Mouse (Mus musculus): ENCODE results near the gene Aurkb. TPM values are rescaled to one million over a fixed set of nuclear protein-coding genes. Genes with fewer than 3 reads are reported as not detected.

Gene Aurkb
- total RNA-seq, 1 experiment = 71.7 TPM

GRCm38 (mm10) chr11:69012071-69012601 is 33.3 kb upstream of the Aurkb start:
- in situ Hi-C loops (cut with MboI; ENCODE audit: low sequenced_read_pairs in 2 of 2, unreplicated experiment in 2 of 2) = no loop called here
- H3K27ac ChIP-seq (ENCODE audit: insufficient read depth, low read depth, low read length, poor library complexity, severe bottlenecking) = peak overlapping the region; percentile 22; the same call in 1 of the 2 replicates
- H3K36me3 ChIP-seq (ENCODE audit: control insufficient read depth, insufficient read depth, low read length, poor library complexity, severe bottlenecking) = peaks cover 2% of the 10 kb centered on the region; the same call in 1 of the 2 replicates
- H3K9ac ChIP-seq (ENCODE audit: insufficient read depth, low read depth, low read length, poor library complexity, severe bottlenecking) = peak overlapping the region; percentile 69; the same call in 1 of the 2 replicates
- H3K4me3 ChIP-seq (ENCODE audit: insufficient read depth in 1 of 2, low read depth in 1 of 2, low read length in 2 of 2, poor library complexity in 1 of 2, severe bottlenecking in 1 of 2) = peak overlapping the region; percentile 73 to 87
- peak; percentile 82 for TF ChIP-seq CHD2 (IDR thresholded peaks at IDR 0.05; ENCODE audit: low read depth, low read length)
- no peak for TF ChIP-seq ZNF384 (IDR thresholded peaks at IDR 0.05; ENCODE audit: low read depth, low read length)
- TF ChIP-seq HCFC1 (IDR thresholded peaks at IDR 0.05; ENCODE audit: borderline replicate concordance, insufficient read depth, low read length) = no peak
- H3K9me3 ChIP-seq (ENCODE audit: control insufficient read depth, insufficient read depth, low read depth, low read length) = no peaks in the 10 kb centered on the region
- no peak for DNase-seq (ENCODE audit: low read depth, low spot score)
- peaks cover 2 to 9% of the 10 kb centered on the region in 2 experiments; a peak in 3 of 4 replicates for H3K4me1 ChIP-seq (ENCODE audit: control insufficient read depth in 2 of 2, insufficient read depth in 2 of 2, low read length in 2 of 2, poor library complexity in 1 of 2)

- peaks cover under 1% of the 10 kb centered on the region; the same call in 1 of the 2 replicates for H3K36me3 ChIP-seq (ENCODE audit: control insufficient read depth, insufficient read depth, low read length, poor library complexity, severe bottlenecking)
- H3K4me1 ChIP-seq (ENCODE audit: control insufficient read depth in 2 of 2, insufficient read depth in 2 of 2, low read length in 2 of 2, poor library complexity in 1 of 2) = peaks cover 0 to 7% of the 10 kb centered on the region in 2 experiments; a peak in 2 of 4 replicates
- H3K9me3 ChIP-seq (ENCODE audit: control insufficient read depth, insufficient read depth, low read depth, low read length) = no peaks in the 10 kb centered on the region
- H3K27ac ChIP-seq (ENCODE audit: insufficient read depth, low read depth, low read length, poor library complexity, severe bottlenecking) = peak within 1 kb of the TSS; percentile 83
- TF ChIP-seq CHD2 (IDR thresholded peaks at IDR 0.05; ENCODE audit: low read depth, low read length) = no peak
- peak; percentile 65; the same call in 1 of the 2 replicates for TF ChIP-seq HCFC1 (IDR thresholded peaks at IDR 0.05; ENCODE audit: borderline replicate concordance, insufficient read depth, low read length)
- no peak for TF ChIP-seq ZNF384 (IDR thresholded peaks at IDR 0.05; ENCODE audit: low read depth, low read length)
- DNase-seq (ENCODE audit: low read depth, low spot score) = peak; percentile 93
- H3K4me3 ChIP-seq (ENCODE audit: insufficient read depth in 1 of 2, low read depth in 1 of 2, low read length in 2 of 2, poor library complexity in 1 of 2, severe bottlenecking in 1 of 2) = peak within 1 kb of the TSS; percentile 77 to 94
- in situ Hi-C loops (cut with MboI; ENCODE audit: low sequenced_read_pairs in 2 of 2, unreplicated experiment in 2 of 2) = no loop called here
- peak within 1 kb of the TSS; percentile 91 for H3K9ac ChIP-seq (ENCODE audit: insufficient read depth, low read depth, low read length, poor library complexity, severe bottlenecking)
Observed at GRCm38 (mm10) chr11:69015644-69016441, 29.6 kb upstream of the Aurkb start, which contains the start of gene Ctc1. Gene Ctc1, plus strand, starts transcription at chr11:69015911.

GRCm38 (mm10) chr11:69016755-69017154 is 28.7 kb upstream of the Aurkb start:
- peak overlapping the region; percentile 91 for H3K9ac ChIP-seq (ENCODE audit: insufficient read depth, low read depth, low read length, poor library complexity, severe bottlenecking)
- H3K9me3 ChIP-seq (ENCODE audit: control insufficient read depth, insufficient read depth, low read depth, low read length) = no peaks in the 10 kb centered on the region
- in situ Hi-C loops (cut with MboI; ENCODE audit: low sequenced_read_pairs in 2 of 2, unreplicated experiment in 2 of 2) = no loop called here
- peaks cover 6% of the 10 kb centered on the region for H3K36me3 ChIP-seq (ENCODE audit: control insufficient read depth, insufficient read depth, low read length, poor library complexity, severe bottlenecking)
- H3K4me1 ChIP-seq (ENCODE audit: control insufficient read depth in 2 of 2, insufficient read depth in 2 of 2, low read length in 2 of 2, poor library complexity in 1 of 2) = peaks cover 0 to 7% of the 10 kb centered on the region in 2 experiments; a peak in 2 of 4 replicates
- H3K27ac ChIP-seq (ENCODE audit: insufficient read depth, low read depth, low read length, poor library complexity, severe bottlenecking) = peak overlapping the region; percentile 83; the same call in 1 of the 2 replicates
- peak overlapping the region; percentile 77 to 94 for H3K4me3 ChIP-seq (ENCODE audit: insufficient read depth in 1 of 2, low read depth in 1 of 2, low read length in 2 of 2, poor library complexity in 1 of 2, severe bottlenecking in 1 of 2)
- no peak for TF ChIP-seq CHD2 (IDR thresholded peaks at IDR 0.05; ENCODE audit: low read depth, low read length)
- no peak for TF ChIP-seq HCFC1 (IDR thresholded peaks at IDR 0.05; ENCODE audit: borderline replicate concordance, insufficient read depth, low read length)
- no peak for TF ChIP-seq MAFK (IDR thresholded peaks at IDR 0.05; ENCODE audit: insufficient read depth, low read depth, low read length)
- TF ChIP-seq ZNF384 (IDR thresholded peaks at IDR 0.05; ENCODE audit: low read depth, low read length) = no peak
- TF ChIP-seq ZC3H11A (IDR thresholded peaks at IDR 0.05; ENCODE audit: borderline replicate concordance, low read depth, low read length) = no peak
- DNase-seq (ENCODE audit: low read depth, low spot score) = no peak

GRCm38 (mm10) chr11:69020691-69021090 is 24.8 kb upstream of the Aurkb start:
- no peak overlapping the region for H3K9ac ChIP-seq (ENCODE audit: insufficient read depth, low read depth, low read length, poor library complexity, severe bottlenecking)
- peaks cover 34% of the 10 kb centered on the region for H3K36me3 ChIP-seq (ENCODE audit: control insufficient read depth, insufficient read depth, low read length, poor library complexity, severe bottlenecking)
- no peak overlapping the region for H3K4me3 ChIP-seq (ENCODE audit: insufficient read depth in 1 of 2, low read depth in 1 of 2, low read length in 2 of 2, poor library complexity in 1 of 2, severe bottlenecking in 1 of 2)
- H3K27ac ChIP-seq (ENCODE audit: insufficient read depth, low read depth, low read length, poor library complexity, severe bottlenecking) = no peak overlapping the region
- no peak for TF ChIP-seq ZNF384 (IDR thresholded peaks at IDR 0.05; ENCODE audit: low read depth, low read length)
- no peak for TF ChIP-seq HCFC1 (IDR thresholded peaks at IDR 0.05; ENCODE audit: borderline replicate concordance, insufficient read depth, low read length)
- no peak for TF ChIP-seq MAFK (IDR thresholded peaks at IDR 0.05; ENCODE audit: insufficient read depth, low read depth, low read length)
- H3K4me1 ChIP-seq (ENCODE audit: control insufficient read depth in 2 of 2, insufficient read depth in 2 of 2, low read length in 2 of 2, poor library complexity in 1 of 2) = no peaks in the 10 kb centered on the region
- in situ Hi-C loops (cut with MboI; ENCODE audit: low sequenced_read_pairs in 2 of 2, unreplicated experiment in 2 of 2) = no loop called here
- no peak for DNase-seq (ENCODE audit: low read depth, low spot score)
- no peaks in the 10 kb centered on the region for H3K9me3 ChIP-seq (ENCODE audit: control insufficient read depth, insufficient read depth, low read depth, low read length)
